Mouse (Mus musculus) T-cell, adult 66 days (primary cell): Measurements from ENCODE around the gene Dgkk. TPM values are rescaled to one million over a fixed set of nuclear protein-coding genes. Genes with fewer than 3 reads are reported as not detected.

Experiments used
- total RNA-seq, 2 experiments: library from RNA; stranded (reverse); gene quantifications; 3 replicates in 1 of 2; 4 replicates in 1 of 2; pipeline ENCODE4 v1.2.4; 2023

The Dgkk gene
- not detected for total RNA-seq

DNA sequence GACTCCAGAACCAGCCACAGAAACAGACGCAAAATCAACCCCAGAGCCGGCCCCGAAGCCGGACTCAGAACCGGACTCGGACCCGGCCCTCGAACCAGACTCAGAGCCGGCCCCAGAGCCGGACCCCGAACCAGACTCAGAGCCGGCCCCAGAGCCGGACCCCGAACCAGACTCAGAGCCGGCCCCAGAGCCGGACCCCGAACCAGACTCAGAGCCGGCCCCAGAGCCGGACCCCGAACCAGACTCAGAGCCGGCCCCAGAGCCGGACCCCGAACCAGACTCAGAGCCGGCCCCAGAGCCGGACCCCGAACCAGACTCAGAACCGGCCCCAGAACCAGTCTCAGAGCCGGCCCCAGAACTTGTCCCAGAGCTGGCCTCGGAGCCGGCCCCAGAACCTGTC, at the start of gene Dgkk:
Gene Dgkk, plus strand, starts transcription at position 301 of the 400 bp plus-strand sequence.

